ENCODE assay signal across 9 mouse cellular contexts in the genomic region with DNA sequence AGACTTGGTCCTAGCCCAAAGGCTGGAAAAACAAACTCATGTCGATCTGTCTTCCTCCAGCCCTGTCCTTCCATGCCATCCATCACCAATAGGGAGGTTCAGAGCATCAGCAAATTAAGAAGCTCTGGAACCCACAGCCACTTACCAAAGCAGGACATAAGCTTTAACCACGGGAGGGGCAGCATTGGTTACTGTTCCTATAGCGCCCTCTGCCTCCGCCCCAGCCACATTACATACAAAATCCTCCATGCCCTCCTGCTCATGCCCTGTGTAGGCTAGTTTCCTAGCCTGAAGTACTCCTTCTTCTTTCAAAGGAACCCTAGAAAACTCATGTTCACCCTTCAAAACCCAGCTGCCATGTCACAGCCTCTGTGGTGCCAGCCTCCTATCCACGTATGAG.
A peak's percentile ranks its signal among the peaks of the same experiment; 100 is the strongest.
DNase-seq lines count a peak whose midpoint lies in the region; ATAC-seq lines count a peak whose summit lies in the region.
"Had no signal": no experiment of that assay in that cellular context is flagged by ENCODE, and none has a peak within 500 bp of the region (broad histone marks: within the 10 kb centered on the region; RNA-seq: fewer than 3 reads in every experiment).

No protein-coding gene starts in this region.

- no peak overlapping the region for H3K9ac ChIP-seq in kidney, embryonic 15.5 days

- intact Hi-C loops in left cerebral cortex, postnatal 10 days (cut with DNase I), result loop anchor here (2.0 kb wide), 1 partner anchor 248 kb away; no protein-coding TSS in a partner anchor

- no peaks in the 10 kb centered on the region for H3K27me3 ChIP-seq in kidney, embryonic 15.5 days
- H3K27me3 ChIP-seq in embryonic facial prominence, embryonic 10.5 days (replicated peaks; ENCODE audit: low read depth, poor library complexity, severe bottlenecking), result peaks cover 23% of the 10 kb centered on the region

- DNase-seq in kidney, adult 18-20 months, result peak; percentile 79
- peak; percentile 76 for DNase-seq in adrenal gland, postnatal 10 days
- peak; percentile 59 for DNase-seq in embryonic facial prominence, embryonic 10.5 days (ENCODE audit: low spot score)
- peak; percentile 23 to 47 for DNase-seq in left cerebral cortex, postnatal 10 days (ENCODE audit: extremely low spot score in 1 of 2, low spot score in 2 of 2)
- DNase-seq in mesoderm, embryonic 11.5 days (ENCODE audit: low read depth, low spot score), result peak; percentile 47
- peak; percentile 65 for DNase-seq in testis, postnatal 10 days (ENCODE audit: low spot score)

- H3K4me2 ChIP-seq in kidney, embryonic 15.5 days, result no peak overlapping the region

- no peak for ATAC-seq in kidney, embryonic 15.5 days (replicated peaks; ENCODE audit: low FRiP score)
- ATAC-seq in inflammation-experienced regulatory T-cells, adult 6 months, result peak; percentile 35

- H3K27ac ChIP-seq in kidney, embryonic 15.5 days, result no peak overlapping the region
- no peak overlapping the region for H3K27ac ChIP-seq in embryonic facial prominence, embryonic 10.5 days (replicated peaks)

- H3K4me1 ChIP-seq in kidney, embryonic 15.5 days, result no peaks in the 10 kb centered on the region
- H3K4me1 ChIP-seq in embryonic facial prominence, embryonic 10.5 days, result 0 out of 2 replicates have a peak, but pooled peaks cover 5% of the 10 kb centered on the region

- no peak overlapping the region for H3K4me3 ChIP-seq in kidney, embryonic 15.5 days (replicated peaks)
- no peak overlapping the region for H3K4me3 ChIP-seq in embryonic facial prominence, embryonic 10.5 days
- H3K4me3 ChIP-seq: myocyte had no signal

- H3K36me3 ChIP-seq in kidney, embryonic 15.5 days, result no peaks in the 10 kb centered on the region
- no peaks in the 10 kb centered on the region for H3K36me3 ChIP-seq in embryonic facial prominence, embryonic 10.5 days (replicated peaks)

- H3K9me3 ChIP-seq in kidney, embryonic 15.5 days (replicated peaks), result no peaks in the 10 kb centered on the region
- no peaks in the 10 kb centered on the region for H3K9me3 ChIP-seq in embryonic facial prominence, embryonic 10.5 days

- 26% methylated on average over 5 of the region's 5 CpGs for WGBS in kidney, embryonic 15.5 days
- WGBS in embryonic facial prominence, embryonic 10.5 days, result 23% methylated on average over 5 of the region's 5 CpGs
